Mouse (Mus musculus) hindbrain, embryonic 10.5 days (tissue): Measurements from ENCODE around the gene Gm28539. TPM values are rescaled to one million over a fixed set of nuclear protein-coding genes. Genes with fewer than 3 reads are reported as not detected.

Experiments
- DNase-seq: peaks from one replicate; pipeline ENCODE4 v3.0.0-alpha.2; 2017; ENCODE audit warnings: low spot score
- H3K27ac ChIP-seq: fragments of 300-500 bp; sonication (generic); 2 replicates; pipeline ENCODE4 v1.5.1; 2016; ENCODE audit warnings: mild to moderate bottlenecking, moderate library complexity
- H3K27me3 ChIP-seq: fragments of 300-500 bp; sonication (generic); 2 replicates; pipeline ENCODE4 v1.6.1; 2016; ENCODE audit warnings: mild to moderate bottlenecking; ENCODE audit not compliant: poor library complexity, insufficient read depth, severe bottlenecking
- H3K36me3 ChIP-seq: fragments of 300-500 bp; sonication (generic); 2 replicates; pipeline ENCODE4 v1.6.1; 2016; ENCODE audit warnings: mild to moderate bottlenecking, moderate library complexity
- H3K4me1 ChIP-seq: fragments of 300-500 bp; sonication (generic); replicated peaks from 2 replicates; pipeline ENCODE4 v1.6.1; 2016; ENCODE audit warnings: mild to moderate bottlenecking
- H3K4me3 ChIP-seq: fragments of 300-500 bp; sonication (generic); 2 replicates; pipeline ENCODE4 v1.5.1; 2016; ENCODE audit warnings: mild to moderate bottlenecking, moderate library complexity
- H3K9me3 ChIP-seq: fragments of 300-500 bp; sonication (generic); 2 replicates; pipeline ENCODE4 v1.6.1; 2016; ENCODE audit warnings: mild to moderate bottlenecking, moderate library complexity
- WGBS: fragments of 180-500 bp; shearing (Covaris S2); methylation state at CpG from one replicate; pipeline ENCODE4 v1.1.7; 2016; 5-methylcytosine and 5-hydroxymethylcytosine counted together
- polyA plus RNA-seq: library from polyadenylated mRNA; unstranded; fragments of >200 nt; fragmentation: Nextera tagmentation; extraction: Ambion mirVana; gene quantifications from 2 replicates; pipeline ENCODE4 v1.2.1, GENCODE M21; 2016

Gm28539 gene
- polyA plus RNA-seq, 1 experiment from 2014 or later = not detected

- no peak for DNase-seq
- H3K36me3 ChIP-seq = no peaks in the 10 kb centered on the region
- H3K4me3 ChIP-seq = no peak overlapping the region
- WGBS = 87% methylated on average over 1 of the region's 1 CpGs
- no peak overlapping the region for H3K27ac ChIP-seq
- H3K27me3 ChIP-seq = no peaks in the 10 kb centered on the region
- H3K9me3 ChIP-seq = no peaks in the 10 kb centered on the region
- no peaks in the 10 kb centered on the region for H3K4me1 ChIP-seq
Measured at GRCm38 (mm10) chr16:19003757-19004156, 167.4 kb downstream of the Gm28539 start.

- no peak for DNase-seq
- 79% methylated on average over 3 of the region's 3 CpGs for WGBS
- H3K4me3 ChIP-seq = no peak overlapping the region
- no peaks in the 10 kb centered on the region for H3K27me3 ChIP-seq
- H3K4me1 ChIP-seq = no peaks in the 10 kb centered on the region
- H3K36me3 ChIP-seq = no peaks in the 10 kb centered on the region
- H3K9me3 ChIP-seq = no peaks in the 10 kb centered on the region
- no peak overlapping the region for H3K27ac ChIP-seq
Measured at GRCm38 (mm10) chr16:19005298-19005697, 168.9 kb downstream of the Gm28539 start.

Other genes with a start within 250 kb of the Gm28539 start
- 11.3 and 15.3 TPM in 2 replicates for gene Tbx1, start 245.9 kb upstream of the Gm28539 start, polyA plus RNA-seq
- gene Gp1bb, start 214.2 kb upstream of the Gm28539 start, polyA plus RNA-seq = 4.2 and 9.2 TPM in 2 replicates
- gene Gm49601, start 210.2 kb upstream of the Gm28539 start, polyA plus RNA-seq = 3.4 and 8.5 TPM in 2 replicates
- 42.3 and 71.9 TPM in 2 replicates for gene Sept5, start 206.6 kb upstream of the Gm28539 start, polyA plus RNA-seq
- gene Cldn5, start 59.7 kb upstream of the Gm28539 start, polyA plus RNA-seq = 25.5 and 27.3 TPM in 2 replicates
- 100 and 104 TPM in 2 replicates for gene Ufd1, start 24.8 kb upstream of the Gm28539 start, polyA plus RNA-seq
- gene Cdc45, start 24.6 kb upstream of the Gm28539 start, polyA plus RNA-seq = 55.1 and 72.7 TPM in 2 replicates
- 27.3 and 27.4 TPM in 2 replicates for gene 2510002D24Rik, start within 50 bp of the Gm28539 start, polyA plus RNA-seq
- gene Mrpl40, start 40.3 kb downstream of the Gm28539 start, polyA plus RNA-seq = 125 and 127 TPM in 2 replicates
- gene Hira, start 40.5 kb downstream of the Gm28539 start, polyA plus RNA-seq = 18.4 and 21.4 TPM in 2 replicates